16 mouse cellular contexts compared by ENCODE assay signal in the genomic region with DNA sequence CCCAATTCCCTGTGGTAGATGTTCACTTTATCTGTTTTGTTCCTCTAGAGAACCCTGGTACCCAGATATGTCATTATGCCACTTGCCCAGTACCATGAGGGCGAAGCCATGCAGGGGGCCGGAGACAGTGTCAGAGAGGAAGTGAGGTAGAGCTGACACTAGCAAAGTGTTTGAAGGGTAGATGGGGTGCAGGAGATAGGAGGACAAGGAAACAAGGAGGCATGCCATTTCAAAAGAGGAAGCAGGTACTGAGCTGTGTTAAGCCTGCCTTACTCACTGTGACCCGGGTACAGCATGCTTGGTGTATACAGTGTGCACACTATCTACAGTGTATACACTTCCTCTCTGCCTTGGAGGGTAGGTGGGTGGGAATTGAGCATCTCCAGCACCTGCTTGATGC. TPM values are rescaled to one million over a fixed set of nuclear protein-coding genes. Genes with fewer than 3 reads are reported as not detected.
A peak's percentile ranks its signal among the peaks of the same experiment; 100 is the strongest.
DNase-seq lines count a peak whose midpoint lies in the region; ATAC-seq and TF ChIP-seq lines count a peak whose summit lies in the region.
"Had no signal": no experiment of that assay in that cellular context is flagged by ENCODE, and none has a peak within 500 bp of the region (broad histone marks: within the 10 kb centered on the region; RNA-seq: fewer than 3 reads in every experiment).

No protein-coding gene starts in this region.

- peak overlapping the region; percentile 96 for H3K27ac ChIP-seq in macrophage
- no peak overlapping the region for H3K27ac ChIP-seq in stomach, postnatal 0 days (replicated peaks)
- H3K27ac ChIP-seq: embryonic facial prominence, embryonic 15.5 days; hindbrain, embryonic 10.5 days; layer of hippocampus, adult 2 months; limb, embryonic 15.5 days; neural tube, embryonic 13.5 days had no signal

- H3K27me3 ChIP-seq in stomach, postnatal 0 days (ENCODE audit: control insufficient read depth, insufficient read depth, low read length): no peaks in the 10 kb centered on the region
- H3K27me3 ChIP-seq: embryonic facial prominence, embryonic 15.5 days; limb, embryonic 15.5 days; neural tube, embryonic 13.5 days had no signal

- 3% methylated on average over 3 of the region's 3 CpGs for WGBS in macrophage (ENCODE audit: missing documents)
- WGBS in stomach, postnatal 0 days: 90% methylated on average over 3 of the region's 3 CpGs

- H3K4me1 ChIP-seq in stomach, postnatal 0 days (replicated peaks; ENCODE audit: control insufficient read depth, insufficient read depth): no peaks in the 10 kb centered on the region
- H3K4me1 ChIP-seq: embryonic facial prominence, embryonic 15.5 days; limb, embryonic 15.5 days had no signal

- no peak overlapping the region for H3K4me2 ChIP-seq in stomach, postnatal 0 days (replicated peaks; ENCODE audit: low read depth)
- H3K4me2 ChIP-seq: embryonic facial prominence, embryonic 15.5 days; limb, embryonic 15.5 days; neural tube, embryonic 13.5 days had no signal

- no peak for TF ChIP-seq CTCF in stomach, postnatal 0 days (IDR thresholded peaks at IDR 0.05; ENCODE audit: low read depth)

- peak; percentile 42; the same call in 1 of the 2 replicates for ATAC-seq in stomach, postnatal 0 days (ENCODE audit: low FRiP score, low TSS enrichment)
- ATAC-seq: inflammation-experienced regulatory T-cells, adult 6 months had no signal

- H3K36me3 ChIP-seq in macrophage (ENCODE audit: inconsistent target): no peaks in the 10 kb centered on the region
- H3K36me3 ChIP-seq in stomach, postnatal 0 days (ENCODE audit: control insufficient read depth, insufficient read depth, low read length): no peaks in the 10 kb centered on the region

- H3K9me3 ChIP-seq in stomach, postnatal 0 days (ENCODE audit: control insufficient read depth, low read length): no peaks in the 10 kb centered on the region
- H3K9me3 ChIP-seq: embryonic facial prominence, embryonic 15.5 days; limb, embryonic 15.5 days had no signal

- H3K4me3 ChIP-seq in macrophage (ENCODE audit: inconsistent target): no peak overlapping the region
- no peak overlapping the region for H3K4me3 ChIP-seq in stomach, postnatal 0 days (ENCODE audit: low read depth, low read length)
- H3K4me3 ChIP-seq: embryonic facial prominence, embryonic 15.5 days; hindbrain, embryonic 10.5 days; layer of hippocampus, adult 2 months; limb, embryonic 15.5 days; neural tube, embryonic 13.5 days had no signal

- no peak for TF ChIP-seq EP300 in stomach, postnatal 0 days (optimal IDR thresholded peaks at IDR 0.05)

- DNase-seq in thymus, postnatal 0 days (ENCODE audit: low spot score): peak; percentile 13
- no peak for DNase-seq in thymus, postnatal 4 days
- peak; percentile 87 for DNase-seq in MEL-GATA-1-ER (ENCODE audit: extremely low read depth, low read depth)
- no peak for DNase-seq in stomach, postnatal 0 days (ENCODE audit: low spot score)
- no peak for DNase-seq in adrenal gland, postnatal 10 days
- no peak for DNase-seq in adipocyte (ENCODE audit: low spot score)
- DNase-seq: adrenal gland, adult 8-10 months; cerebellum, adult 8-10 months; heart, adult 11 months had no signal

- no peaks in the 10 kb centered on the region for H3K79me2 ChIP-seq in macrophage (ENCODE audit: inconsistent target)

- no peak overlapping the region for H3K9ac ChIP-seq in stomach, postnatal 0 days (ENCODE audit: low read length)
- H3K9ac ChIP-seq: embryonic facial prominence, embryonic 15.5 days; limb, embryonic 15.5 days; neural tube, embryonic 13.5 days had no signal

RNA-seq across cellular contexts. Expression of a gene that starts 32.1 kb away (rescaled TPM):
- 1.4 and 2.1 TPM in 2 replicates for polyA plus RNA-seq in thymus, postnatal 0 days (2015; fragmentation: Nextera tagmentation; extraction: Ambion mirVana)
- 100 to 1,000 TPM in 22 of 26 experiments, 10 to 100 TPM in 4; 71.4 to 886 (median 177) TPM for total RNA-seq in macrophage (2018; cell fraction: chromatin; rRNA removed)
- 1,000 to 10,000 TPM in 3 of 26 experiments, 100 to 1,000 TPM in 23; 230 to 1,349 (median 405) TPM for total RNA-seq in macrophage (2018; cell fraction: cytosol; rRNA removed)
- 1,000 to 10,000 TPM in 2 of 26 experiments, 100 to 1,000 TPM in 24; 130 to 1,042 (median 343) TPM for total RNA-seq in macrophage (2018; cell fraction: nucleus; rRNA removed)
- polyA plus RNA-seq in macrophage (2018): 201 to 678 TPM (median 211 TPM) in 3 replicates
- polyA plus RNA-seq in stomach, postnatal 0 days (2015; fragmentation: Nextera tagmentation; extraction: Ambion mirVana): 6.5 and 11.1 TPM in 2 replicates
- total RNA-seq in adrenal gland, postnatal 10 days (2021): 1 to 10 TPM; 1.2 to 5.4 TPM
- polyA plus RNA-seq: inflammation-experienced regulatory T-cells, adult 6 months had no signal

Comparison
In these comparisons a context has a peak if more than half of its experiments do, and no peak if none do; other contexts are left out.
1. DNase-seq: peak in thymus, postnatal 0 days (single experiment) and MEL-GATA-1-ER (single experiment); none in thymus, postnatal 4 days (single experiment), stomach, postnatal 0 days (single experiment), adrenal gland, postnatal 10 days (single experiment) and adipocyte (single experiment).
2. RNA of a gene that starts 32.1 kb away (polyA plus RNA-seq): 201 to 678 TPM in macrophage; 6.5 to 11.1 TPM in stomach, postnatal 0 days and 1.4 to 2.1 TPM in thymus, postnatal 0 days; every median in the first group is over 10 times any median in the second.